ENCODE assay signal across 16 mouse cellular contexts in the genomic region with DNA sequence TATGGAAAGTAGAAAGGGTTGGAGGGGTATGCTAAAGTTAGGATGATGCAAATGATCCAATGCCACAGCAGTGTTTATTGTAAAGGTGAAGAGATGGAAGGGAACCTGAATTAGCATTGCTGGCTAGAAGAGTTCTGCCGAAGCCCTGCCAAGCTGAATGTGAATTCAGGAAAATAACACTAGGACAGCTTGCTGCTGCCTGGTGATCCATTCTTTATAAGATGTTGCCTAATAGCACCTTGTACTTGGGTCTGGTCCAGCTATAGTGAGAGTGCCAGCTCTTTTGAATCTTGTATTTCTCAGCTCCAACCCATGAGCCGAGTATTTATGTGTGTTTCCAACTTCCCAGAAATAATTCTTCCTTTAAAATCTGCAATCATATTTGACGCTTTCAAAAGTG.
DNase-seq lines count a peak whose midpoint lies in the region.
"Had no signal": no experiment of that assay in that cellular context is flagged by ENCODE, and none has a peak within 500 bp of the region (broad histone marks: within the 10 kb centered on the region; RNA-seq: fewer than 3 reads in every experiment).

No protein-coding gene starts in this region.

- DNase-seq in cerebellum, postnatal 10 days: peak; percentile 36 to 45
- no peak for DNase-seq in cerebellum, adult 18-20 months
- DNase-seq in layer of hippocampus, adult 9-11 months: peak; percentile 33
- DNase-seq in layer of hippocampus, adult 9-10 months (ENCODE audit: low spot score): no peak
- peak; percentile 43 to 68 for DNase-seq in left cerebral cortex, postnatal 25 days (ENCODE audit: low spot score in 2 of 2)
- peak; percentile 50 for DNase-seq in telencephalon, adult 2 months (ENCODE audit: low read depth, low spot score)
- DNase-seq in kidney, adult 18-20 months: no peak
- no peak for DNase-seq in retina, postnatal 1 day
- DNase-seq: cerebellum, adult 8-10 months; embryo, embryonic 11 days; gastrocnemius, adult 2 months; heart, postnatal 14 days; kidney, adult 2 months; kidney, postnatal 25 days; lung, adult 2 months; lung, postnatal 4 days had no signal

- intact Hi-C loops in left cerebral cortex, postnatal 25 days (cut with DNase I): no loop called here

Comparison
In these comparisons a context has a peak if more than half of its experiments do, and no peak if none do; other contexts are left out.
1. DNase-seq: peak in cerebellum, postnatal 10 days (2 of 2), layer of hippocampus, adult 9-11 months (single experiment), left cerebral cortex, postnatal 25 days (2 of 2) and telencephalon, adult 2 months (single experiment); none in cerebellum, adult 18-20 months (0 of 2), layer of hippocampus, adult 9-10 months (single experiment), kidney, adult 18-20 months (single experiment) and retina, postnatal 1 day (single experiment).